Mouse (Mus musculus): ENCODE measurements at regions not wholly inside any gene's neighbourhood (a gene's known extent, or its start where the extent isn't known, plus 50 kb on each side); places are given as distances from the start of the nearest gene placed in this dataset.

DNA sequence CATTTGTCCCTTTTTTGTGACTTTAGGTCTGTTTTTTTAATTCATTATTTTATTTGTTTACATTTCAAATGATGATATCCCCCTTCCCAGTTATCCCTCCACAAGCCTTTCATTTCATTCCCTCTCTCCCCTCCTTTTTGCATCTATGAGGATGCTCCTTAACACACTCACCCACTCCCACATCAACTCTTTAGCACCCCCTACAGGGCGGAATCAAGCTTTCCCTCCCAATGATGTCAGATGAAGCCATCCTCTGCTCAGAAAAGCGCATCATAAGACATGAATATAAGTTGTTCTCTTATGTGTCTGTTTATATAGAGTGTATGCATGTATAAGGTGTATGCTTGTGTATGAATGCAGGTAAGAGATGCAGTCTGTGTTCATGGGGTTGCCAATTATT, 4391.9 kb upstream of the Gm7489 start:
- Histone ChIP-seq H3K4me1 (ENCODE audit: insufficient read depth, low read length) (no peaks in the 10 kb centered on the region), H3K36me3 (ENCODE audit: insufficient read depth, low read length) (no peaks in the 10 kb centered on the region), H3K9me3 (ENCODE audit: low read length) (no peaks in the 10 kb centered on the region), H3K4me2 (ENCODE audit: low read depth, low read length) (no peak overlapping the region), H3K27ac (no peak overlapping the region), H3K9ac (replicated peaks; ENCODE audit: low read length) (no peak overlapping the region), H3K4me3 (ENCODE audit: low read length) (no peak overlapping the region), H3K27me3 (ENCODE audit: insufficient read depth, low read length) (no peaks in the 10 kb centered on the region)
- ATAC-seq (no peak), DNase-seq (ENCODE audit: low spot score) (no peak)
- peak; percentile 31 for TF ChIP-seq CTCF (IDR thresholded peaks at IDR 0.05; ENCODE audit: low read depth)
- 42% methylated on average over 2 of the region's 2 CpGs for WGBS

GRCm38 (mm10) chr15:49501821-49502220, 4382.9 kb upstream of the Gm7489 start:
- H3K27me3 ChIP-seq (ENCODE audit: insufficient read depth, low read length): no peaks in the 10 kb centered on the region
- DNase-seq (ENCODE audit: low spot score): peak; percentile 52

More at GRCm38 (mm10) chr15:49501821-49502220, 4382.9 kb upstream of the Gm7489 start:
- H3K4me1 ChIP-seq (ENCODE audit: insufficient read depth, low read length): no peaks in the 10 kb centered on the region
- H3K27ac ChIP-seq: no peak overlapping the region
- ATAC-seq: no peak
- H3K4me2 ChIP-seq (ENCODE audit: low read depth, low read length): no peak overlapping the region
- H3K4me3 ChIP-seq (ENCODE audit: low read length): no peak overlapping the region
- no peaks in the 10 kb centered on the region for H3K9me3 ChIP-seq (ENCODE audit: low read length)
- no peak overlapping the region for H3K9ac ChIP-seq (replicated peaks; ENCODE audit: low read length)
- H3K36me3 ChIP-seq (ENCODE audit: insufficient read depth, low read length): no peaks in the 10 kb centered on the region
- TF ChIP-seq CTCF (IDR thresholded peaks at IDR 0.05; ENCODE audit: low read depth): no peak
